Mouse (Mus musculus) adrenal gland, adult 2 months (tissue): ENCODE measurements around the gene Asap2. TPM values are rescaled to one million over a fixed set of nuclear protein-coding genes. Genes with fewer than 3 reads are reported as not detected.

Experiments used
- DNase-seq: peaks from one replicate; pipeline ENCODE4 v3.0.0; 2021
- polyA plus RNA-seq: library from polyadenylated mRNA; depleted of rRNA; stranded (reverse); fragments of >200 nt; gene quantifications from 2 replicates; pipeline ENCODE4 v1.2.3, GENCODE M21; 2012
- total RNA-seq, 2 experiments: library from RNA; stranded (reverse); gene quantifications; 2 replicates each; pipeline ENCODE4 v1.2.3; 2021

Gene Asap2
- total and polyA plus RNA-seq, 3 experiments = 10.3 to 22.1 (median 12.1) TPM

DNA sequence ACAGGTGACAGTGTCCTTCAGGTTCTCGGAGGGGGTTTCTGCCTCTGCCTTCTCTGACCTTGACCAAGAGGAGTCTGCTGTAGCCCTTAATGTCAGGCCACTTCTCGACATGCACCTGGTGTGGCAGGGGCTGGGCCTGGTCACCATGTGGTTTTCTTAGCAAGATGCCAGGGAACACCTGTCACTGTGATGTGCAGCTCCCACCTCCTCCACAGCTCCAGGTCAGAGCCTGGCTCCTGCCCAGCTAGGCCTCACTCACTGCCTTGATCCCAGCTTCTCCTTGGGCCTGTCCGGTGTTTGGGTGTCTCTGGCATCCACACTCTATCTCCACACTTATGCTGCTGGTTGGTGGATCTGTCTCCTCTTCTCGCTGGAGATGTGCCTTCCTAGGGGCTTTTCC is 142.8 kb downstream of the Asap2 start:
- no peak for DNase-seq

DNA sequence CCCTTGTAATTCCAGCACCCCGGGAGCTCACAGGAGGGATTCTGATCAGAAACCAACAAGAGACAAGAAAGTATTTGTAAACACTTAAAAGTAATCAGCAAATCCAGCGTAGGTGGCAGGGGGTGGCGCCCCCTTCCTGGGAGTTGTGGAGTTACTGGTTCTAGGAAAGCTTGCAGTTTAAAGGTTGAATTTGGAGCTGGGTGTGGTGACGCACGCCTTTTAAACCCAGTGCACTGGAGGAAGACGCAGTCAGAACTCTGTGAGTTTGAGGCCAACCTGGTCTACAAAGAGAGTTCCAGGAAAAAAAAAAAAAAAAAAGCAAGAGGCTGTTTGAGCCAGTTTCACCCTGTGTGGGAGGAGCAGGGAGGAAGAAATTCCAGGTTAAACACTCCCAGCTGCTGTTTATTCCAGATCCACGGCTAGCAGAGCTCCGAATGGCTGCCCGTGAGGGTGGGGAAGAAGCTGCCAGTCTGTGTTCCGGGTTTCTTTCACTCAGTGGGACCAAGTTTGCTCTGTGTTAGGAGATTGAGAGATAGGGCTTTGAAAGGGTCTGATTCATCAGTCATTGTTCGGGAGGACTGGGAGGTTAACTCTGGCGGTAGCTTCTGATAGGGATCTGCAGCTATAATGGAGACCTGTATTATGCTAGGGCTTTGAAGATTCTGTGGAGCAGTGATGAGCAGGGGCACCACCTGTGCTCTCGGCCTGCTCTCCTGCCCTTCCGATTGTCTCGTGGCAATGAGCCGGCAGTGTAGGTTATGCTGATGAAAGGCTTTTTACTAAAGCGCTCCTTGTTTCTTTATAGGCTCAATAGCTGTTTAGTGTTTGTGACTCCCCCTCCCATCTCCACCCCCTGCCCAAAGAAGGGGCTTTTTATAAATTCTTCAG is 144.0 kb downstream of the Asap2 start:
- DNase-seq = no peak

DNA sequence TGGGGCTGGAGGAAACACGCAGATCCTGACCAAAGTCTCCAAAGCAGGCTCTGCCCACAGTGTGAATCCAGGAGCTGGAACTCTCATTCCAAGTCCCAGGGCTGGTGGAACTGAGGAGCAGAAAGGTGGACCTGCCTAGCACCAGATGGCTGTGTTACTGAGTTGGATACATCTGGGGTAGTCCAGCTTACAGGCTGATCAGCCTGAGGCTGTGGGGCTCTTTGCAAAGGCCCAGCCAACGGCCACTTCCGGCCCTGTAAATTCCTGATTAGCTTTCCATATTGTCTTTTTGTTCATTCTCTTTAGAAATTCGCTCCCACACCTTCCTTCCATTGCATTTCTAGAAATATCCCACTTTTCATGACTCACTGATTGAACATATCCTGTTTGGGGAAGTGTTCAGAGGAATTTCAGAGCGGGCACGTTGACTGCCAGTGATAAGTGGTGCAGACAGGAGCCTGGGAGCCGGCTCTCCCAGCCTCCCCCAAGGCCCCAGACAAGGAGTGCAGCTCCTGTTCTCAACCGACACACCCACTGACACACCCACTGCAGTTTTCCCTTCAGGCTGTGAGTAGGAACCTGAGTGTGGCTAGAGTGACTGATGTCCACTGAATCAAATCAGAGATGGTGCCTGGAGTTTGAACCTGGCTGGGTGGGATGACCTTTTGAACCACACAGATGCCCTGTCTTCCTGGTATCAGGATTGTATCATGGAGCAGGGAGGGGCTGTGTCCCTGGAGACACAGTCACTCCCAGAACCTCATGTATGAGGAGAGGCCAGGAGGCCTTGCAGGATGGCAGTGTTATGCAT is 145.6 kb downstream of the Asap2 start:
- peak; percentile 50 for DNase-seq

DNA sequence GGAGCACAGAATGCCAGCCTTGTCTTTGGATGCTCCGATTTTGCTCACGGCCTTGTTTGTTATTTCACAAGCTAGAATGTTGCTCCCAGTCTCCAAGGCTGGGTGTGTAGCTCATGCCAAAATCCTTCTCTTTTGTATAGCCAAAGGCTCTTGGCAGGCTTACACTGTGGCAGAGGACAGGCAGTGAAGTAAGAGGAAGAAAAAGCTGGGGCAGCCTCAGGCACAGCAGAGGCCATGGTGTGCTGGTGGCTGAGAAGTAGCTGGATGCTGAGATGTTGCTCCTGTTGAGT is 146.1 kb downstream of the Asap2 start:
- peak; percentile 78 for DNase-seq

DNA sequence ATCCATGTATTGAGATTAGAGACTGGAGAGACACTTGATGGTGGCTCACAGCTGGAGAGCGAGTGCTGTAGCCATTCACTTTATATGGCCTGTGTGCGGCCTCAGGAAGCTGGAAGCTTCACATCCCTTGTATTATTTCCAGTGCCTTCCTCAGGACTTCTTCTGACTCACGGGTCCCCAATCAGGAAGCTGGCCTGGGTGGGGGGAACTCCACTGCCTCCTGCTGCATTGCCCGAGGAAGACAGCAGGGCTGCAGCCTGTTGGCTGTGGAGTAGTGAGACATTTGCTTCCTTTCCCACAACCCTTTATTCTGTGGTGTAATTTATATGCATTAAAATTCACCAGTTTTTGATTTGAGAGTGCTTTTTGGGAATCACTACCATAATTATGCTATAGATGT is 149.3 kb downstream of the Asap2 start:
- DNase-seq = no peak

DNA sequence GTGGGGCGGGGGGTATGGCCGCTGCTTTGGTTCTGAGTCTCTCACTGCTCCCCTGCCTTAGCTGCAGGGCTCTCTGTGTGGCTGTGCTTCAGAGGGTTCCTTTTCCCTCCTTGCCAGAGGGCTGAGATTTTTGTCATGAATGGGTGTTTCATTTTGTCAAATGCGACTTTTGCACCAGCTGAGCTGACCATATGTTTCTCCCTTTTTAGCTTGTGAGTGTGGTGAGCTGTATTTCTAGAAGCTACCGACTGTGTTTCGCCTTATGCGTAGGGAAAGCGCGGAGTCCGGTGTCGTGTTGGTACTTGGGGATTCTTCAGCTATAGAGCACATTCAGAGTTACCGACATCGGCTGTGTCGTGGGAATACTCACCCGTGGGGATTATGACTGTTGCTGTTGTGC is 149.9 kb downstream of the Asap2 start:
- DNase-seq = no peak

DNA sequence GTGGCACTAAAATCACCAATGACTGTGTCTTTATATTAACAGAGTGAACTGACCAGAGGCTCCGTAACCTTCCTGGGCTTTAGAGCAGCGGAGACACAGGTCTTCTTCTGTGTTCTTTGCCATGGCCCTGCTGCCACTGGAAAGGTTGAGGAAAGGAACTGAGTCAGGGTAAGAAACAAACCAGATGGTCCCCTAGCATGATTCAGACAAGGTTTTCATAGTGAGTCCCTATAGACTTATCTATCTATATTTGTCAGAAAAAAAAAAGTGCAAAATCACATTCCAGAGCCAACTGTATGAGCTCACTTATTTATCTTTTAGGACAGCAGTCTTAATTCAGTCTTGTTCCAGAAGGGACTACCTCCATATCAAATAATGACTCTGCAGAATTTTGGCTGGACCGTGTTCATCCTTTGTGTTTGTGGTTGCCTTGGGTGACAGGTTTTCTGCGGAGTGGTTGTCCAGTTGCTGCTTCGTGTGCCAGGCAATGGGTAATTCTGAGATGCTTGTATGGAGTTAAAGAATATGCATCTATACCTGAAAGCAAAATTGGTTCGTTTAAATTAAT is 150.6 kb downstream of the Asap2 start:
- no peak for DNase-seq

DNA sequence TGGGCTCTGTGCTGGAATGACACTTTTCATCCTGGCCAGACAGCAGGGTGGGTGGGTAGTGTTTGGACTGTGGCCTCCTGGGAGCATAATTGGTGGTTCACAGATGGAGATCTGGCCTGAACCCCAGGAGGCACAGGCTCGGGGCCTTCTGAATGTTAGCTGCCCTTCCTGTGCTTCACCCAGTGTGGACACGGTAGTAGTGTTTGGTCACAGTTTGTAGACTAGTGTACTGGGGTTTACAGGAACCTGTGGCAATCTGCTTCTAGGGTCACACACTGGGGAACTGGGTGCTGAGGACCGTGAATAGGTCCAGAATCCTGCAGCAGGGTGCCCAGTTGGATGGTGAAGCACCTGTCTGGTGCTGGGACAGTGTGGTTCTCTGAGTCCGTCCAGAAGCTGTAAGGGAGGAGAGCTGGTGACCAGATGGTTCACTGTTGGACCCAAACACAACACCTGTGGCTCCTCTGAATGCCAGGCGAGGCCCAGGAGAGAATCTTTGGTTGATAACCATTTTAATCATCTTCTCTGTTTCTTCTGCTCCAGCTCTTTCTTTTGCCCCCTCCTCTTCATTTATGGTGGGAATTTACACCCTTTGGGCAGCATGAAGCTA is 151.5 kb downstream of the Asap2 start:
- no peak for DNase-seq

DNA sequence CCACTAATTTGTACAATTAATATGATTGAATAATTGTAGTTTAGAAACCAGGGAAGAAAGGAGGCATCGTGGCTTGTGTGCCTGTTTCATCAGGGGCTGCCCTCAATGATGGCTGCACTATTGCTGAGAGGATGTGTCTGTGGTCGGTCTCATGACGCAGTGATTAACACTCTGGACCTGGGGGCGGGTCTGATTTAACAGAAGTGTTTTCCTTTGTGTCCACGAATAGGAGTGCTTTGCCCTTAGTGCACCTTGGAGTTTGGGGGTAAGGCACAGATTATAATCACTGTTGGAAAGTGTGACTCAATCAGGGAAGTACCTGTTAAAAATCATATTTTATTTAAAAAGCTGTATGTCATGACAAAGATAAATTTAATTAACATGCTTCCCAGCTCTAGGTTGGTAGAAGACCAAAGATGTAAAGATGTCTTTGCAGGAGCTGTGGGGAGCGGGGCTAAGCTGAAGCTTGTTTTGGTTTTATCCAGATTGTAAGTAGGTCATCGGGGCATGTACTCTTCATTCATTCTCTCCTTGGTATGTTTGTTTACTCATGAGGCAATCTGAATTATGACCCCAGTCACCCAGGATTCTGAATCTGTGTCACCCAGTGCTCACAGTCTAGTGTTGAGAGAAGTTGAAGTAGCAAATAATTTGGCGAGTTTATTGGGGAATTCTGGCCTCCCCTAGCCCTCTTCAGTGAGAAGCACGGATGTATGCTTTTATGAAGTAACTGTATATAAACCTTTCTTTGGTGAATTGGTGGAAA is 152.4 kb downstream of the Asap2 start:
- DNase-seq = peak; percentile 28

DNA sequence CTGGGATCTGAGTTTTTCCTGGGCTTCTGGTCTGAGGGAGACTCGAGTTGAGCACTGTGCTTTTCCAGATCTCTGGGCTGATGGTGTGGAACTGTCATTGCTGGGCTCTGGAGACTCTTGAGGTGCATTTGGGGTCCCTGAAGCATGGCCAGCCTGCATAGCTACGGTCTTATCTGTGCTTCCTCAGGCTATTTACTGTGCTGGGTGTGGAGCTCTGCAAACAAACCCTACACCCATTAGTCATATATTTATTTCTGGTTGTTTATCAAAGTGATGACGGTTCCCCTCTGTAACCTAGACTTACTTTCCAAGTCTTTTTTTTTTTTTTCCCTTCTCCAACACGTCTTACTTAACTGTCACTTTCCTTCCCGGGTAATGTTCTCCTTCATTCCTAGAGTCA is 154.3 kb downstream of the Asap2 start:
- no peak for DNase-seq

DNA sequence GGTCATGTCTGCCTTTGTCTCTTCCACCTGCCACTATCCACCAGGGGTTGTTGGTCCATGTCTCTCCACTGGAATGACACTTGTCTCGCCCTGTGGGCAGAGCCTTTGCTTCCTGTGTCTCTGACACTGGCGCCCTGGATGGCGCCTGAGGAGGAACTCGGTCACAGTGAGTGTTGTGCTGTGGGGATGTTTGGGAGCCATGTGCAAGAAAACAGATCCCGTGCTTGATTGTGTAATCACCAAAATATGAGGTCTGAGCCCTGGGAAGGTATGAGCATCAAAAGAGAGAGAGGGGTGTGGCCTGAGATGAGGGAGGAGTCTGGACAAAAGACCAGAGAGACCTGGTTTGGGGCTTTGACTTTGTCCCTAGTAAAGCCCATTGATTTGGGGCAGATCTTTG is 154.8 kb downstream of the Asap2 start:
- no peak for DNase-seq

DNA sequence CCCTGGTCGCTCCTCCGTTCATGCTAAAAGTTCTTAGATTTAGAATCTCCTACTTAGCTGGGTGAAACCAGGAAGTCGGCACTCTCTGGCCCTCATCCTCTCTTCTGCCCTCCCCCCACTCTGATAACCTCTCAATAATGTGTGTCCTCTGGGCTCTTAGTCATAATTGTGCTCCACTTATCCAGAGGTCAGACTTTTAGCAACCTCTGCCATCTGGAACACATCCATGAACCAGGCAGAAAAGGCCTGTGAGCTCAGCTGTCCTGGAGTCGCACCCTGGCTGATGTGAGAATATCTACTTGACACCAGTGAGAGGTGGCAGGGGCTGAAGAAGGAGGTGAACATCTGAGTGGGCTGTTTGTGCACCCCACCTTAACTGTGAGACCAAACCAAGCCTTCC is 156.6 kb downstream of the Asap2 start:
- peak; percentile 77 for DNase-seq

DNA sequence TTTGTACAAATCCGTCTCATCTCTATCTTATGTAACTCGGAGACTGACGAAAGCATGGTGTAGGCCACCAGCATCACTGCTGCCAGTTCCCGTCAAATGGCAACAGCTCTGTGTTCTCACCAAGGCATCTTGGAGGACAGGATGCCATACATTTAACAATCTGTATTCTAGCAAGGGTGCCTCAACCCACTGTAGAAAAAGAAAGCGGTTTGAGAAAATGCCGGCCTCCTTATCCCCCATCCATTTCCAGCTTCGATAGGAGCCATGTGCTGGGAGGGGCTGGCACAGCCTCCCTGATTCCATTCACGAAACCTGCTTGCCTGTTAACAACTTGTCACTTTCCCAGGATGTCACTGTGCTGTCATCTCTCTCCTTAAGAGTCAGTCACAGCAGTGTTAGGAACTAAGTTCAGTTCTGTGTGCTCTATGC is 163.0 kb downstream of the Asap2 start:
- no peak for DNase-seq

DNA sequence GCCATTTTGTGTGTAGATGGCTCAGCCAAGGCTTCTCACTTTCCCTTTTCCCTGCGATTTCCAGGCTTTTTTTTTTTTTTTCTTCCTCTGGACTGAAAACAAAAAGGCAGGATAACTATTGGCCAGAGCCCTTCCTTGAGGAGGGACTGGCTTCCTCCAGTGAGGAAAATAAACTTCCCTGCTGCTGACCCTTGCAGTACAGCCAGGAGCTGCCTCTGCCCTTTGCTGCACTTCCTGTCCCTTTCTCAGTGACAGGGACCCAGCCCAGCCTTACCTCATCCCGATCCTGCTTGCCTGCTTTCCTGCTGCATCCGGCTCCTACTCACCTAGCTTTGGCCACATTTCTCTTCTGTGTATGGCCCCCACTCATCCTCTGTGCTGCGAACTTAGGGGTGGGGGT is 164.8 kb downstream of the Asap2 start:
- DNase-seq = peak; percentile 53

DNA sequence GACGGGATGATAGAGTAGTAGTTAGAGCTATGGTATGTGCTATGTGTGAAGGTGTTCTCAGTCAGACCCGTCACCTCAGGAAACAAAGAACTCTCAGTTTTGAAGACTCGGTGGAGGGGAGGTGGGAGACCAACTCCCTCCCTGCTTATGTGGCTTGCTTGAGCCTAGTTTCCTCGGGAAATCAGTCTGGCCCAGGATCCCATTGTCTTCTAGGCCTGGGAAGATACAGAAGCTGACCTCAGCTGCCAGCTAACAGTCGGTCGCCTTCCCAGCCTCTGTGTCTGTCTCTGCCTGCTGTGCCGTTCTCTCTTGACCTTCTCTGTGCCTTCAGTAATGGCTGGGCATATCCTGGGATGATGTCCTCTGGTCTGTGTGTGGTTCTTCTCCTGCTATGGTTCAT is 169.0 kb downstream of the Asap2 start:
- no peak for DNase-seq

DNA sequence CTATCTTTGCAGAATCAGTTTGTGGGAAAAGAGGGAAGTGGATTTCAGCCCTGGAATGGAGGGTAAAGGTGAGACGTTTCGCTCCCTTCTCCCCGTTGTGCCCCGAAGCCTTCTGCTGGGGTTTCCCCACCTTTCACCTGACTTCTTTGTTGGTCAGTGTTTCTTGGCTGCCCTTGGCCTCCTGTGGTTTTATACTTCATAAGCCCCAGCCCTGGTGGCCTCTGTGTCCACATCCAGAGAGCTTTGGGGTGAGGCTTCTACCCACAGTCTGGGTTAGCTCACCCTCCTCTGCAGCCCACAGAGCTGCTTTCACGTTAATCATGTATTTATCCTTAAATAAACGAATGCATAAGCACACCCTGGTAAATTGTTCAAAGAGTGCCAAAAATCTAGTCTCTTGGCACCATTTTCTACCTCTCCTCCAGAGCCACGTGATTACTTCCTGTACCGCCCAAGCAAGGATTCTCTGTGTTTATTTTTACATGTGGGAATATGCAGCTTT is 170.1 kb downstream of the Asap2 start:
- DNase-seq = no peak

DNA sequence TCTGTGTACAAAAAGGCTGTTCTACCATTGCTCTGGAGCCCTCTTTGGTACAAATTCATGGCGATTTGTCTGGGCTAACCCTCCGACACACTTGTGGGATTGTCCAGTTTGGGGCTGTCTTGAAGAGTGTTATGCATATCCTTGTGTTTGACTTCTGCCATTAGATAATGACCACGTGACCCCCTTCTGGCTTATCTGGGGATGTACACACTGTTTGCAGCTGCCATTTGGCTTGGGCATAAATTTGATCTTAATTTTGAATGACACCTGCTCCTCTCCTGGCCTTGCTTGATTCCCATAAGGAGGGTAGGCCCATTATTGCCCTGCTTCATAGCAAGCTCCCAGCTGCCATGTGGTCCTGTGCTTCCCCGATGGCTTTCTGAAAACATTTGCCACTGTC is 171.6 kb downstream of the Asap2 start:
- DNase-seq = no peak

DNA sequence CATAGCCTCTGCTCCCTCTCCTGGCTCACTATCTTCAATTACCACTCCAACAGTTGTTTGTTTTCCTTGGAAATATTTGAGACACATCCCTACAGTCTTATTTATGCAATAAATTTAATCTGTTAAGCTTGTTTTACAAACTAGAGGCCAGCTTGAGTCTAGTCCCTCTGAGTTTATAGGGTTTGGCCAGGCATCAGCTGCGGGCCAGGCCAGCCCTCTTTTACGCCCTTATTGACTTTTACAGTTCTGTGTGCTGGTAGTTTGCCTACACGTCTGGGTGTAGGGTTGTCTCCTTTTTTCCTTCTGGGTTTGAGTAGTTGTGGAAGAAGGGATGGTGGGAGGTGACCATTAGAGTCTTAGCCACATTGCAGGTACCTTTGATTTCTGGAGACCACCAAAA is 173.4 kb downstream of the Asap2 start:
- no peak for DNase-seq

DNA sequence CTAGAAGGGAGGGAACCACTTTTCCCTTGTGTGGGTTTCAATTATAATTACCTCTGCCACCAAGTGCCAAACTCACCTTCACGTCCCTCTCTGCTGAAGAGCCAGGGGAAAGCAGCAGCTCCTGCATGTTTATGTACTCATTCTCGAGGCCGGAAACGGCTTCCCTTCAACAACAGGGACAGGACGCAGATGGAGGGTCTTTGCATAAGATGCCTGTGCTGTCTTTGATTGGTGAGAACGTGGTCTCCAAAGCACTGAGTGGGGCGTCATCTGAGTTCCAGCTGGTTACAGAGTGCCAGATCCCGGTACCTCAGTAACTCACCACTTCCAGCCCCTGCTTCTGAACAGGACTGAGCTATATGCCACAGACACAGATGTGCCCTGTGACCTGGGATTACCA is 174.0 kb downstream of the Asap2 start:
- no peak for DNase-seq

DNA sequence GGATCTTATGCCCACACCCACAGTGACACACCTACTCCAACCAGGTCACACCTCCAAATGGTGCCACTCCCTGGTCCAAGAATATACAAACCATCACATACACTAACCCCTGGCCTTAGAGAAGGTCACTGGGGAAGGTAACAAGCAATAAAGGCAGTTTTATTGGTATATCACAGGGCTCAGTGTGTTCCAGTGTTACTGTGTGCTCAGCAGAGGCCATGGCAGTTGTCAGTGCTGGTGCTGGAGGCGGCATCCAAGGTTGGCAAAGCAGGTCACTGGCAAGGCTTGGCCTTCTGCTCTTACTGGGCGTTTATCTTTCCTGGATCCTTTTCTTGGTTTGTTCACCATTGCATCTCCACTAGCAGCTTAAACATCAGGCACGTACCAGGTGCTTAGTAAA is 174.9 kb downstream of the Asap2 start:
- DNase-seq = peak; percentile 32

DNA sequence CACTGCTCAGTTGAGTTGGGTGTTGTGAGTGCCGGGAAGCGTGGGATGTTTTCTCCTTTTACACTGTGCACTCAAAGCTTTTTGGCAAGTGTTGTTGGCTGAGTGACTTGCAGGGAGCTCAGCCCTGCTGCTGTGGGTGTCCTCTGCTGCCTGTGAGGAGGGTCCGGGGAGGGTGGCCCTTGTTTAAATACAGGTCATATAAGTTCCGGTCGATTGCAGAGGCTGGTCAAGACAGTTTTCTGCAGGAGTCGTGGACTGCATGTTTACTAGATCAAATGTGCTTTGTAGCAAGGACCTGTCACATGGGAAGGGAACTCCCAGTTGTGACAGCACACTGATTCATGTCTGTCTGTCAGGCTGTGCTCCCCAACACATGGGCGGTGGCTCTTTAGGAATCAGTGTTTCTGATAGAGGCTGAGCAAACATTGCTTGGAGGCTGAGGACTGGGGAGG is 175.7 kb downstream of the Asap2 start:
- peak; percentile 61 for DNase-seq
